ENCODE assay signal across 10 mouse cellular contexts in genomic region chr11:101963043-101963442, GRCm38 (mm10). TPM values are rescaled to one million over a fixed set of nuclear protein-coding genes. Genes with fewer than 3 reads are reported as not detected.
DNase-seq lines count a peak whose midpoint lies in the region; ATAC-seq lines count a peak whose summit lies in the region.
"Had no signal": no experiment of that assay in that cellular context is flagged by ENCODE, and none has a peak within 500 bp of the region (broad histone marks: within the 10 kb centered on the region; RNA-seq: fewer than 3 reads in every experiment).

No protein-coding gene starts in this region.

- peak overlapping the region; percentile 66 for H3K4me3 ChIP-seq in heart, embryonic 16.5 days (ENCODE audit: low read length)
- peak overlapping the region; percentile 39 for H3K4me3 ChIP-seq in embryonic facial prominence, embryonic 12.5 days
- peak overlapping the region; percentile 55 for H3K4me3 ChIP-seq in hindbrain, embryonic 13.5 days
- peak overlapping the region; percentile 52 for H3K4me3 ChIP-seq in midbrain, embryonic 12.5 days

- no peak for DNase-seq in heart, adult 11 months
- no peak for DNase-seq in urinary bladder, adult 18-20 months (ENCODE audit: low spot score in 2 of 2)
- no peak for DNase-seq in frontal cortex, postnatal 25 days (ENCODE audit: low spot score in 2 of 2)
- DNase-seq: kidney, adult 8-10 months had no signal

- peak overlapping the region; percentile 70 for H3K9ac ChIP-seq in heart, embryonic 16.5 days (ENCODE audit: low read length)
- no peak overlapping the region for H3K9ac ChIP-seq in embryonic facial prominence, embryonic 12.5 days
- H3K9ac ChIP-seq in hindbrain, embryonic 13.5 days: peak overlapping the region; percentile 77; the same call in 1 of the 2 replicates
- no peak overlapping the region for H3K9ac ChIP-seq in midbrain, embryonic 12.5 days (replicated peaks)

- no peak for ATAC-seq in heart, embryonic 16.5 days (replicated peaks; ENCODE audit: extremely low read depth, insufficient read depth, low FRiP score)
- no peak for ATAC-seq in embryonic facial prominence, embryonic 12.5 days (ENCODE audit: insufficient number of reproducible peaks, insufficient read depth, low FRiP score, low TSS enrichment)
- no peak for ATAC-seq in hindbrain, embryonic 13.5 days (ENCODE audit: low FRiP score)
- no peak for ATAC-seq in midbrain, embryonic 12.5 days (ENCODE audit: low FRiP score, low read depth)
- no peak for ATAC-seq in megakaryocyte progenitor cell, adult 5-6 weeks (replicated peaks; ENCODE audit: poor library complexity)

- peak overlapping the region; percentile 1; the same call in 1 of the 2 replicates for H3K27ac ChIP-seq in heart, embryonic 16.5 days (ENCODE audit: low read length)
- H3K27ac ChIP-seq in embryonic facial prominence, embryonic 12.5 days: no peak overlapping the region
- H3K27ac ChIP-seq in hindbrain, embryonic 13.5 days: no peak overlapping the region
- no peak overlapping the region for H3K27ac ChIP-seq in midbrain, embryonic 12.5 days (replicated peaks)

- peaks cover 55% of the 10 kb centered on the region for H3K27me3 ChIP-seq in heart, embryonic 16.5 days (ENCODE audit: control insufficient read depth, insufficient read depth, low read length)
- H3K27me3 ChIP-seq in embryonic facial prominence, embryonic 12.5 days: peaks cover 78% of the 10 kb centered on the region
- H3K27me3 ChIP-seq in hindbrain, embryonic 13.5 days: peaks cover 89% of the 10 kb centered on the region
- H3K27me3 ChIP-seq in midbrain, embryonic 12.5 days: peaks cover 95% of the 10 kb centered on the region

- no peaks in the 10 kb centered on the region for H3K36me3 ChIP-seq in heart, embryonic 16.5 days (ENCODE audit: control insufficient read depth, insufficient read depth)
- H3K36me3 ChIP-seq in embryonic facial prominence, embryonic 12.5 days: no peaks in the 10 kb centered on the region
- H3K36me3 ChIP-seq in hindbrain, embryonic 13.5 days: no peaks in the 10 kb centered on the region
- no peaks in the 10 kb centered on the region for H3K36me3 ChIP-seq in midbrain, embryonic 12.5 days

- H3K4me2 ChIP-seq in heart, embryonic 16.5 days (ENCODE audit: low read depth, low read length): peak overlapping the region; percentile 93
- peak overlapping the region; percentile 75 for H3K4me2 ChIP-seq in embryonic facial prominence, embryonic 12.5 days (replicated peaks)
- H3K4me2 ChIP-seq in hindbrain, embryonic 13.5 days: peak overlapping the region; percentile 94
- peak overlapping the region; percentile 83 for H3K4me2 ChIP-seq in midbrain, embryonic 12.5 days (replicated peaks)

- peaks cover 17% of the 10 kb centered on the region for H3K4me1 ChIP-seq in heart, embryonic 16.5 days (ENCODE audit: control insufficient read depth, insufficient read depth, low read length)
- peaks cover 18% of the 10 kb centered on the region for H3K4me1 ChIP-seq in embryonic facial prominence, embryonic 12.5 days
- peaks cover 35% of the 10 kb centered on the region for H3K4me1 ChIP-seq in hindbrain, embryonic 13.5 days (replicated peaks)
- H3K4me1 ChIP-seq in midbrain, embryonic 12.5 days: peaks cover 32% of the 10 kb centered on the region

- WGBS in heart, embryonic 16.5 days: 9% methylated on average over 11 of the region's 11 CpGs
- 1% methylated on average over 11 of the region's 11 CpGs for WGBS in embryonic facial prominence, embryonic 12.5 days
- WGBS in hindbrain, embryonic 13.5 days: 3% methylated on average over 11 of the region's 11 CpGs
- WGBS in midbrain, embryonic 12.5 days: 2% methylated on average over 11 of the region's 11 CpGs

- no peaks in the 10 kb centered on the region for H3K9me3 ChIP-seq in heart, embryonic 16.5 days (replicated peaks; ENCODE audit: control insufficient read depth, low read length)
- no peaks in the 10 kb centered on the region for H3K9me3 ChIP-seq in embryonic facial prominence, embryonic 12.5 days
- H3K9me3 ChIP-seq in hindbrain, embryonic 13.5 days: no peaks in the 10 kb centered on the region
- no peaks in the 10 kb centered on the region for H3K9me3 ChIP-seq in midbrain, embryonic 12.5 days
- H3K9me3 ChIP-seq: megakaryocyte, embryonic 14.5 days had no signal

RNA-seq across cellular contexts. Expression of gene Sost, which starts 3.8 kb away (rescaled TPM):
- polyA plus RNA-seq in heart, embryonic 16.5 days (2015; fragmentation: Nextera tagmentation; extraction: Ambion mirVana): 2.3 and 2.4 TPM in 2 replicates
- 0.10 and 0.14 TPM in 2 replicates for polyA plus RNA-seq in embryonic facial prominence, embryonic 12.5 days (2016; fragmentation: Nextera tagmentation; extraction: Ambion mirVana)
- 0.42 TPM in 1 of 2 replicates, not detected in the other for polyA plus RNA-seq in hindbrain, embryonic 13.5 days (2015; fragmentation: Nextera tagmentation; extraction: Ambion mirVana)
- 0.17 and 0.25 TPM in 2 replicates for polyA plus RNA-seq in midbrain, embryonic 12.5 days (2016; fragmentation: Nextera tagmentation; extraction: Ambion mirVana)
- total RNA-seq in megakaryocyte progenitor cell, adult 5-6 weeks (2015): not detected in 2 replicates
- not detected in 2 replicates for total RNA-seq in megakaryocyte progenitor cell, adult 5-6 weeks (2017)

RNA-seq across cellular contexts. Expression of gene Cfap97d1, which starts 21.0 kb away (rescaled TPM):
- polyA plus RNA-seq in heart, embryonic 16.5 days (2015; fragmentation: Nextera tagmentation; extraction: Ambion mirVana): not detected in 2 replicates
- not detected in 2 replicates for polyA plus RNA-seq in embryonic facial prominence, embryonic 12.5 days (2016; fragmentation: Nextera tagmentation; extraction: Ambion mirVana)
- polyA plus RNA-seq in hindbrain, embryonic 13.5 days (2015; fragmentation: Nextera tagmentation; extraction: Ambion mirVana): not detected in 2 replicates
- not detected in 2 replicates for polyA plus RNA-seq in midbrain, embryonic 12.5 days (2016; fragmentation: Nextera tagmentation; extraction: Ambion mirVana)
- total RNA-seq in megakaryocyte progenitor cell, adult 5-6 weeks (2015): not detected in 2 replicates
- total RNA-seq in megakaryocyte progenitor cell, adult 5-6 weeks (2017): not detected in 2 replicates

RNA-seq across cellular contexts. Expression of gene Dusp3, which starts 23.8 kb away (rescaled TPM):
- 57.3 and 58.8 TPM in 2 replicates for polyA plus RNA-seq in heart, embryonic 16.5 days (2015; fragmentation: Nextera tagmentation; extraction: Ambion mirVana)
- 12.3 and 12.5 TPM in 2 replicates for polyA plus RNA-seq in embryonic facial prominence, embryonic 12.5 days (2016; fragmentation: Nextera tagmentation; extraction: Ambion mirVana)
- 15.4 and 16.0 TPM in 2 replicates for polyA plus RNA-seq in hindbrain, embryonic 13.5 days (2015; fragmentation: Nextera tagmentation; extraction: Ambion mirVana)
- 9.3 and 9.6 TPM in 2 replicates for polyA plus RNA-seq in midbrain, embryonic 12.5 days (2016; fragmentation: Nextera tagmentation; extraction: Ambion mirVana)
- total RNA-seq in megakaryocyte progenitor cell, adult 5-6 weeks (2015): 3.4 and 4.7 TPM in 2 replicates
- total RNA-seq in megakaryocyte progenitor cell, adult 5-6 weeks (2017): 1.4 and 4.1 TPM in 2 replicates

Comparison
In these comparisons a context has a peak if more than half of its experiments do, and no peak if none do; other contexts are left out.
1. H3K9ac ChIP-seq: peak in heart, embryonic 16.5 days (single experiment) and hindbrain, embryonic 13.5 days (single experiment); none in embryonic facial prominence, embryonic 12.5 days (single experiment) and midbrain, embryonic 12.5 days (single experiment).
2. Peak in every context shown above with its lines, with median percentiles within 50 percentile points of each other: H3K4me2 ChIP-seq and H3K4me3 ChIP-seq.